Mouse (Mus musculus) WW6 (cell line): ENCODE results near the gene Pom121l2.

Experiments
- DNase-seq: peaks from one replicate; pipeline ENCODE4 v3.0.0-alpha.2; 2013; ENCODE audit warnings: low read depth, low spot score

Gene Pom121l2

GRCm38 (mm10) chr13:21980981-21981802 lies at the start of gene Pom121l2:
Gene Pom121l2, plus strand, starts transcription at chr13:21981194.
- no peak for DNase-seq

DNA sequence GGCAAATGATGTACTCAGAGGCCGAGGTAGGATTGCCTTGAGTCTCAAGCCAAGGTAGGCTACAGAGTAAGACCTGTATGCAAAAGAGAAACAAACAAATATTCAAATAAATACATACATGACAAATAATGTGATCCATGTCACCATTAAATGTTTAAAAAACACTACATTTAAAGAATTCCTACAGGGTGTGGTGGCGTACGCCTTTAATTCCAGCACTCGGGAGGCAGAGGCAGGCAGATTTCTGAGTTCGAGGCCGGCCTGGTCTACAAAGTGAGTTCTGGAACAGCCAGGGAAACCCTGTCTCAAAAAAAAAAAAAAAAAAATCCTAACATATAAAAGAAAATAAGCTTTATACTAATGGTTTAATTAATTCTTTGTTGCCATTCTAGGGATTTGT lies 49.3 kb upstream of the Pom121l2 start:
- DNase-seq = no peak

GRCm38 (mm10) chr13:21933626-21934548 lies 47.1 kb upstream of the Pom121l2 start:
- DNase-seq = no peak

- DNase-seq = no peak
Measured at GRCm38 (mm10) chr13:21934982-21935791, 45.8 kb upstream of the Pom121l2 start.

GRCm38 (mm10) chr13:21935833-21936232 lies 45.2 kb upstream of the Pom121l2 start:
- no peak for DNase-seq

DNA sequence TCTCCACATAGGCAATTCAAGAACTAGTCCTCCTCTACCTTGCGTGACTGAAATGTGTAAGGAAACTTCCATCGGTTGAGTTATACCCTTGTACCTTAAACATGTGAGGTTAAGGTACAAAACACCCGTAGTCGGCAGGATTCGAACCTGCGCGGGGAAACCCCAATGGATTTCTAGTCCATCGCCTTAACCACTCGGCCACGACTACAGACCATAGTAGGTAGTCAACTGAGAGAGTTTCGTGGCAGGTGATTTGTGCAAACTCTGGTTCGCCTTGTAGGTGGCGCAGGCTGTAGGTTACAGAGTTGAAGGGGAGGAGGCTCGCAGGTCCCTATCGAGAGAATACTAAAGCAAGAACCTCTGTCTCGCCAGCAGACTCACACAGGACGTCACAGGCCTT lies 44.0 kb upstream of the Pom121l2 start:
- peak; percentile 92 for DNase-seq

- DNase-seq = no peak
Measured at GRCm38 (mm10) chr13:21940213-21940612, 40.8 kb upstream of the Pom121l2 start.

GRCm38 (mm10) chr13:21940811-21941321 lies 40.1 kb upstream of the Pom121l2 start:
- no peak for DNase-seq

DNA sequence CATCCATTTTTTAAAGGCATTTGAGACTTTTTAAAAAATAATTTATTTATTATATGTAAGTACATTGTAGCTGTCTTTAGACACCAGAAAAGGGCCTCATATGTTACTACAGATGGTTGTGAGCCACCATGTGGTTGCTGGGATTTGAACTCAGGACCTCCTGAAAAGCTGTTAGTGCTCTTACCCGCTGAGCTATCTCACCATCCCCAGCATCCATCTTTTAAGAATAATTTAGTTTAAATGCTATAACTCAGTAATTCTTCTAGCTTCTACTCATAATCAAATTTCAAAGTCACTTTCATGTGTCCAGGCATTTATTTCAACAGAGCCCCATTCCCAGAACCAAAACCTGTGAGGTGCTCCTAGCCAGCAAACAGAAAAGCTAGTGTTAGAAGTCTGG lies 37.4 kb upstream of the Pom121l2 start:
- no peak for DNase-seq

- DNase-seq = no peak
Measured at GRCm38 (mm10) chr13:21944592-21944925, 36.4 kb upstream of the Pom121l2 start.

- peak; percentile 95 for DNase-seq
Measured at GRCm38 (mm10) chr13:21944926-21945740, 35.9 kb upstream of the Pom121l2 start, which contains the start of gene Zfp184. Gene Zfp184, plus strand, starts transcription at chr13:21945094.

DNA sequence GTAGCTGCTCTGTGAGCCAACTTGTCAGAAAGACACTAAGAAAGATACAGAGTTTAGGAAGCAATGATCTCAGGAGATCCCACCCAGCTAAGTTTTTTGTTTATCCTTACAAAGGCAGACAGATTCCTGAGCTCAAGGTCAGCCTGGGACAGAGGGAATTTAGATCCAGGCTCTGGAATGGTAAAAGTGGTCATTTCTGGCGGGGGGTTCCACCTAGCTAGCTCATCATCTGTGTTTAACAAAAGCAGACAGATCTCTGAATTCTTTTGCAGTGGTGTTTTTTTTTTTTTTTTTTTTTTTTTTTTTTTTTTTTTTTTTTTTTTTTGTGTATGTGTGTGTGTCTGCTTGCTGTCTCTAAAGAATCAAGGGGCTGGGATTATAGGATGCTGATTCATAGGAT lies 11.7 kb upstream of the Pom121l2 start:
- DNase-seq = no peak

DNA sequence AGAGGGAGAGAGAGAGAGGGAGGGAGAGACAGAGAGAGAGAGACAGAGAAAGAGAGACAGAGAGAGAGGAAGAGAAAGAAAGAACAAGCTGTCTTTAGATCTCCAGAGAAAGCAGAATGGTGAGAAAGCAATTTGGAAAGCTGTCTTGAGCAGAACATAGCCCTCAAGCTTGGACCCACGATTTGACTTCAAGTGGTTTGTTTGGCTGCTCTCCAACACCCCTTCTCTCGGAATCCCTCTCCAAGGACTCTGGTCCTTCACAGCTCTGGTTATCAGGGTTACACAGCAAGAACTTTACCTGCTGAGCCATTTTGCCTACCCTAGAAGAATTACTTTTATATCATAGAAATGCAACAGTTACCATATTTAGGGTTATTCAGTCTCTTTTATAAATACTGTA lies 11.2 kb upstream of the Pom121l2 start:
- no peak for DNase-seq

DNA sequence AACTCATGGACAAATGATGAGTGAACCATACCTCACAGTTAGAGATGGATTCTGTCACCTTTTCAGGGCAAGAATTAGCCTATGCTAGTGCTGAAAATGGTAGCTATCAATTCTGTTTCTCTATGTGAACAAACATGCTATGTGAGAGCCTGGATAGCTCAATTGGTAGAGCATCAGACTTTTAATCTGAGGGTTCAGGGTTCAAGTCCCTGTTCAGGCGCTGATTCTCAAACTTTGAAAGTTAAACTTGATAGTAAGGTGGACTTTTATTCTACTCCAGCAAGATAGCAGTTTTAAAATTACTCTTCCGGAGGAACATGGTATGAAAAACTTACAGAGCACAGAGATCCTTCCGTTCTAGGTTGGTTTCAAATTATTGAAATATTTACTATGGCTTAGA lies 9.4 kb upstream of the Pom121l2 start:
- DNase-seq = no peak

GRCm38 (mm10) chr13:21974221-21974725 lies 6.7 kb upstream of the Pom121l2 start:
- DNase-seq = no peak

DNA sequence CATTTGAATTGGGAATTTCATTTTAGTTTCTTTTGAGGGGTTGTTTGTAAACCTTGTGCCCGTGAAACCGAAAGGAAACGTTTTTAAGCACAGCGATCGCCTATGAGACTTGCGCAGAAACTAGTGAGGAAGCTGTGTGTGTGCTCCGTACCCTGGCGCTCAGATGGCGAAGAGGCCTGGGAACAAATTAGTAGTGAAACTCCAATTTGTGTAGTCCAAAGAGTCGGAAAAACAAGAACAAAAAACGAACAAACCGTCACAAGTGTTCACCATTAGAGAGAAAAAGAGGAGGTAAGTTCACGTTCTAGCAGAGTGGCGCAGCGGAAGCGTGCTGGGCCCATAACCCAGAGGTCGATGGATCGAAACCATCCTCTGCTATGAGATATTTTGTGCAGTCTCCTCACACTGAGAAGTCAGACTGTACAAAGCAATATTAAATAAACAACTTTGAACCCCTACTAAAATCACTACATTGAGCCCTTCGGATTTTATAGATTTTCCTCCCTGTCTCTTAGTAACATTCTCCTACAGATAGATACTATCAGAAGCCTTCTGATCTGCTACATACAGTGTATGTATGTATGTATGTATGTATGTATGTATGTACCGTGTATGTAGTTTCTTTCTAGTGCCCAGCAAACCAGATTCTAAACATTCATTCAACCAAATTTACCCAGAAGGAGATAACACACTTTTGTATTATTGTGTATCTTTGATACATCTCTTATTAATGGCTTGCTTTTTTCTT lies 6.1 kb upstream of the Pom121l2 start:
- no peak for DNase-seq

- no peak for DNase-seq
Measured at GRCm38 (mm10) chr13:21981803-21982193, 804 bp downstream of the Pom121l2 start.

DNA sequence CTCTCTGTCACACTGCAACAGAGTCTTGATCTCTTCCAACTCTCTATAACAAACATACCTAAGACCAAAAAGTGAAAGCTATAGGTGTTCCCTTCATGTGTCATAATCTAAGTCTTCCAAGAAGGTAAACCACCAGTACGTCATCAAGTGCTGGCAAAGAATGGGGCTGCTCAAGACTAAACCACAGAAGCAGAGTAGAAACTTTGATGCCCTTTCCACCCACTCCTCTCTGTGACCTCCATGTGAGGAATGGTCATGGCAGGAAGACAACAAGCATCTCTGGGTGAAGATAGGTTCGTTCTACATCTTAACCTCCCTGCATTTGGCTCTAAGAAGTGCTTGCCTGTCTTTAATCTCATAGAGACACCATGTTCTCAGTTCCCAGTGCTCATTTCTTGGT lies 3.5 kb downstream of the Pom121l2 start:
- no peak for DNase-seq

- no peak for DNase-seq
Measured at GRCm38 (mm10) chr13:21992550-21992949, 11.6 kb downstream of the Pom121l2 start.
